Mouse (Mus musculus) stomach, postnatal 0 days (tissue): Measurements from ENCODE around the gene Syt13. TPM values are rescaled to one million over a fixed set of nuclear protein-coding genes. Genes with fewer than 3 reads are reported as not detected.

ENCODE experiments used
- ATAC-seq: fragments of 200-750 bp; cut with Nextera tagmentation; 2 replicates; pipeline ENCODE4 v1.8.0; 2017; ENCODE audit not compliant: low FRiP score, low TSS enrichment
- DNase-seq: peaks from one replicate; pipeline ENCODE4 v3.0.0-alpha.2; 2016; ENCODE audit warnings: low spot score
- H3K27ac ChIP-seq: fragments of 300-500 bp; sonication (generic); replicated peaks from 2 replicates; pipeline ENCODE4 v1.5.1; 2014; ENCODE audit warnings: mild to moderate bottlenecking, control low read depth
- H3K27me3 ChIP-seq: fragments of 300-500 bp; sonication (generic); 2 replicates; pipeline ENCODE4 v1.6.1; 2014; ENCODE audit warnings: low read length; ENCODE audit not compliant: control insufficient read depth, insufficient read depth
- H3K36me3 ChIP-seq: fragments of 300-500 bp; sonication (generic); 2 replicates; pipeline ENCODE4 v1.6.1; 2014; ENCODE audit warnings: low read length, mixed read lengths; ENCODE audit not compliant: control insufficient read depth, insufficient read depth
- H3K4me1 ChIP-seq: fragments of 300-500 bp; sonication (generic); replicated peaks from 2 replicates; pipeline ENCODE4 v1.6.1; 2014; ENCODE audit warnings: antibody characterized with exemption; ENCODE audit not compliant: control insufficient read depth, insufficient read depth
- H3K4me2 ChIP-seq: fragments of 300-500 bp; sonication (generic); replicated peaks from 2 replicates; pipeline ENCODE4 v1.6.1; 2014; ENCODE audit warnings: low read depth, mild to moderate bottlenecking, control low read depth, moderate library complexity
- H3K4me3 ChIP-seq: fragments of 300-500 bp; sonication (generic); 2 replicates; pipeline ENCODE4 v1.5.1; 2014; ENCODE audit warnings: low read depth, low read length, control low read depth
- H3K9ac ChIP-seq: fragments of 300-500 bp; sonication (generic); 2 replicates; pipeline ENCODE4 v1.6.1; 2014; ENCODE audit warnings: mild to moderate bottlenecking, low read length, control low read depth, mixed read lengths
- H3K9me3 ChIP-seq: fragments of 300-500 bp; sonication (generic); 2 replicates; pipeline ENCODE4 v1.6.1; 2016; ENCODE audit warnings: low read length; ENCODE audit not compliant: control insufficient read depth
- CTCF ChIP-seq: IDR thresholded peaks from 2 replicates; pipeline ENCODE4 v1.5.1; 2016; ENCODE audit warnings: antibody characterized with exemption, low read depth, mild to moderate bottlenecking, moderate library complexity
- EP300 ChIP-seq: optimal IDR thresholded peaks from 2 replicates; pipeline ENCODE3; 2016; ENCODE audit warnings: antibody characterized with exemption
- WGBS: fragments of 180-500 bp; shearing (Covaris S2); extraction: QIAGEN DNeasy Blood & Tissue Kit; methylation state at CpG from one replicate; pipeline ENCODE4 v1.1.7; 2014; 5-methylcytosine and 5-hydroxymethylcytosine counted together
- polyA plus RNA-seq: library from polyadenylated mRNA; unstranded; fragments of >200 nt; fragmentation: Nextera tagmentation; extraction: Ambion mirVana; gene quantifications from 2 replicates; pipeline ENCODE4 v1.2.1, GENCODE M21; 2015

The Syt13 gene
- polyA plus RNA-seq, 1 experiment from 2014 or later = 4.1 TPM

DNA sequence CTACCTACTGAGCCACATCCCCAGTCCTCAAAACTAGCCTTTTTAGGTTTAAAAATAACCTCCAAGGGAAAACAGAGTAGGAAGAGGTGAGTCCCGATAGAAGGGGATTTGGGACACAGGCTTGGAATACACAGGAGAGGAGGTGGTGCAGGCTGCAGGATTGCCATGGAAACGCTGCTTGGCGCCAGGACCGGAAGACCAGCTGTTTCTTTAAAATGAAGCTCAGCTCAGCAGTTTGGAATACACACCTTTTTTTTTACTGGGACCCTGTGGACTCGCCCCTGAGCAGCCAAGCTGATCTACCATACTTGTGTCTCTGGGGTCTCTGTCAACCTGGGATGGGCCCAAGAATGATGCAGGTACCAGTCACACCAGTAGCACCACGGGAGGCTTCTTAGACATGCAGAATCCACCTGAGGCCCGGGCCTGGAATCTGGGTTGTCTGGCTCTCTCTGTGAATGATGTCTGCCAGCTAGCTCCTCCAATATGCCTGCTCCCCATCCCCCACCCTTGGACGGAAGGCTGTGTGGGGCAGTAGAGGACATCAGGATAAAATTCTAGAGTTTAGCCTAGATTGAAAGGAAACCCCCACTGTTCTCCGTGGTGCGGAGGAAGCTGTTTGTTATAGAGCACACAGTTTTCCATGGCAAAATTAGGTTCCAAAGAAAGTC lies 19.5 kb downstream of the Syt13 start:
- no peak overlapping the region for H3K27ac ChIP-seq
- H3K4me1 ChIP-seq = no peaks in the 10 kb centered on the region
- WGBS = 22% methylated on average over 10 of the region's 10 CpGs
- no peak overlapping the region for H3K9ac ChIP-seq
- H3K27me3 ChIP-seq = no peaks in the 10 kb centered on the region
- DNase-seq = no peak
- H3K36me3 ChIP-seq = no peaks in the 10 kb centered on the region
- no peak for ATAC-seq
- TF ChIP-seq CTCF (no peak), EP300 (no peak)
- H3K4me2 ChIP-seq = no peak overlapping the region
- H3K4me3 ChIP-seq = no peak overlapping the region
- no peaks in the 10 kb centered on the region for H3K9me3 ChIP-seq

GRCm38 (mm10) chr2:92935483-92935882 lies 20.6 kb downstream of the Syt13 start:
- TF ChIP-seq EP300 (no peak), CTCF (no peak)
- ATAC-seq = no peak
- Histone ChIP-seq H3K27ac (no peak overlapping the region), H3K9me3 (no peaks in the 10 kb centered on the region), H3K4me3 (no peak overlapping the region), H3K27me3 (no peaks in the 10 kb centered on the region), H3K4me2 (no peak overlapping the region), H3K9ac (no peak overlapping the region), H3K4me1 (no peaks in the 10 kb centered on the region), H3K36me3 (no peaks in the 10 kb centered on the region)
- WGBS = 49% methylated on average over 3 of the region's 3 CpGs
- no peak for DNase-seq

- no peak overlapping the region for H3K27ac ChIP-seq
- H3K27me3 ChIP-seq = no peaks in the 10 kb centered on the region
- ATAC-seq (no peak), DNase-seq (no peak)
- H3K9ac ChIP-seq = no peak overlapping the region
- H3K4me1 ChIP-seq = no peaks in the 10 kb centered on the region
- 71% methylated on average over 5 of the region's 5 CpGs for WGBS
- H3K9me3 ChIP-seq = no peaks in the 10 kb centered on the region
- H3K4me2 ChIP-seq = no peak overlapping the region
- H3K4me3 ChIP-seq = no peak overlapping the region
- no peaks in the 10 kb centered on the region for H3K36me3 ChIP-seq
- no peak for TF ChIP-seq EP300
- TF ChIP-seq CTCF = no peak
These were observed 23.2 kb downstream of the Syt13 start for GRCm38 (mm10) chr2:92938063-92938462.

GRCm38 (mm10) chr2:92938827-92939226 lies 23.9 kb downstream of the Syt13 start:
- Histone ChIP-seq H3K4me1 (no peaks in the 10 kb centered on the region), H3K9me3 (no peaks in the 10 kb centered on the region), H3K27ac (no peak overlapping the region), H3K9ac (no peak overlapping the region), H3K36me3 (no peaks in the 10 kb centered on the region), H3K4me2 (no peak overlapping the region), H3K4me3 (no peak overlapping the region), H3K27me3 (no peaks in the 10 kb centered on the region)
- ATAC-seq (no peak), DNase-seq (no peak)
- WGBS = 94% methylated on average over 6 of the region's 7 CpGs
- TF ChIP-seq CTCF = no peak
- no peak for TF ChIP-seq EP300

GRCm38 (mm10) chr2:92940963-92941362 lies 26.1 kb downstream of the Syt13 start:
- no peak for ATAC-seq
- 85% methylated on average over 9 of the region's 9 CpGs for WGBS
- TF ChIP-seq EP300 = no peak
- no peak for TF ChIP-seq CTCF
- no peak overlapping the region for H3K4me2 ChIP-seq
- DNase-seq = no peak
- no peaks in the 10 kb centered on the region for H3K36me3 ChIP-seq
- no peak overlapping the region for H3K4me3 ChIP-seq
- H3K27ac ChIP-seq = no peak overlapping the region
- no peaks in the 10 kb centered on the region for H3K4me1 ChIP-seq
- no peaks in the 10 kb centered on the region for H3K9me3 ChIP-seq
- H3K9ac ChIP-seq = no peak overlapping the region
- no peaks in the 10 kb centered on the region for H3K27me3 ChIP-seq

DNA sequence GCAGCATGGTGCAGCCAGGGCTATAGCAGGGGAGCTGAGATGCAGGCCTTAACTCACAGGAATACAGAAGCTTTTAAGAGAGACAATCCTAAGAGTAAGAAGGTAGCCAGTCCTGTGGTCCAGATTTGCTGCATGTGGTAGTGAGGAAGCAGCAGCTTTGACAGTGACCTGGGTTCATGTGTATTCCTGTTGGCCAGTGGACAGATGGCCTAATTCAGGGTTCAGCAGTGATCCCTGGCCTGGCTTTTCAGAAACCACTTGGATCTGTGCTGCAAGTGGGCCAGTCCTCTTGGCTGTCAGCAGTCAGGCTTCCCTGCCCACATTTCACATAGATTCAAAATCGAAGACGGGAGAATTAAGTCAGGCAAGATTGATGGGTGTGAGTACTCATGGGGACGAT lies 26.6 kb downstream of the Syt13 start:
- WGBS = 28% methylated on average over 3 of the region's 3 CpGs
- Histone ChIP-seq H3K4me1 (no peaks in the 10 kb centered on the region), H3K27ac (no peak overlapping the region), H3K9ac (no peak overlapping the region), H3K4me2 (no peak overlapping the region; the same call in 1 of the 2 replicates), H3K4me3 (no peak overlapping the region), H3K36me3 (no peaks in the 10 kb centered on the region), H3K27me3 (no peaks in the 10 kb centered on the region), H3K9me3 (no peaks in the 10 kb centered on the region)
- DNase-seq = no peak
- TF ChIP-seq EP300 = no peak
- no peak for TF ChIP-seq CTCF
- no peak for ATAC-seq
